Mouse (Mus musculus): ENCODE results near the gene Bcar3.

Bcar3 gene

DNA sequence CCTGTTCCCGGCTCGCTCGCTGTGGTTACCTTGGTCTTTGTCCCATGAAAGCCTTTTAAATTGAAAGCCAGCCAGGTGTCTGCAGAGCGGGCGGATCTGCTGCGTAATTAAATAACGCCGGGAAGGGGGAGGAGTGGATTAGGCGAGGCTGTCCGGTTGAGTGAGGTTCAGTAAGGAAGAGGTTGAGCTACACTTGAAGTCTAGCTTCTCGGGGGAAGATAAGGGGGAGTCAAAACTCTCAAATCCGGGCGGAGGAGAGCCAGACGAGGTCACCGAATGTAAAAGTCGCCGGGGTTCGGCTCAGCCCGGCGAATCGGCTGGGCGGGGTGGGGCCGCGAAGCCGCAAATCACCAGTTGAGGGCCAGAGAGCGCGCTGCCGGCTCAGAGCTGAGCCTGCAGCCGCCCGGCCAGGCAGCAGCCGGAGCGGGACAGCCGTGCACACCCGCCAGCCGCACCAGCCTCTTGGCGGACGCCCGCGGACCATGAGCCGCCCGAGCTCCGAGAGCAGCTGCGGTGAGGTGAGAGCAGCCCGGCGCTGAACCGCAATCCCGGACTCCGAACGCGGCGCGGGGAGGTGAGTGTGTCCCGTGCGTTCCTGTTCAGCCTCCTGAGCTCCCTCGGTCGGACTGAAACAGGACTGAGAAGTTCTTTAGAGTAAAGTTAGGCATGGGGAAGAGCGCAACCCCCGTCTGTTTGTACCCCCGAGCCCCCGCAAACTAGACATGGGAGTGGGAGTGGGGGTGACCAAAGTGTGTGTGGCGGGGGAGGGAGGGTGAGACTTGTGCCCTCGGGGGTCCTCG lies 125.9 kb downstream of the Bcar3 start:
- peak; percentile 54 for DNase-seq (ENCODE audit: low spot score)

GRCm38 (mm10) chr3:122420410-122420774 lies 126.5 kb downstream of the Bcar3 start:
- no peak for DNase-seq (ENCODE audit: low spot score)

- DNase-seq (ENCODE audit: low spot score), result no peak
These were observed 127.2 kb downstream of the Bcar3 start for GRCm38 (mm10) chr3:122421042-122421702.

DNA sequence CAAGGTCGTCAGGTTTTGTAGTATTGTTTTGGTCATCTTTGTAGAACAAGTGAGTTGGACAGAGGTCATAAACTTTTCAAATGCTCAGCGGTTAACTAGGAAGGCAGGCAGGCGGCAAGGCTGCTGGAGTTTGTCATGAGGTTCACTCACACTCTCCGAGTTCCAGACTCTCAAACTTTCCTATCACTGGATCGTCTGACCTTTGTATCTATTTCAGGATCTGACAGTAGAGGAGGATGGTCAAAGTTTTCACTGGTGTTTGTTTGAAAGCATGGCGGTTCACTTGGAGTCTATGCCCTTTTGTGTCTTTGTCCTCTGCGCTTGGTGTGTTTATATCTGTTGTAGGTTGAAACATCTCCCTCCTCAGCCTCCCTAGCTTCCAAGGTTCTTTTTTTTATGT lies 127.9 kb downstream of the Bcar3 start:
- no peak for DNase-seq (ENCODE audit: low spot score)

GRCm38 (mm10) chr3:122422276-122422675 lies 128.3 kb downstream of the Bcar3 start:
- DNase-seq (ENCODE audit: low spot score), result no peak

DNA sequence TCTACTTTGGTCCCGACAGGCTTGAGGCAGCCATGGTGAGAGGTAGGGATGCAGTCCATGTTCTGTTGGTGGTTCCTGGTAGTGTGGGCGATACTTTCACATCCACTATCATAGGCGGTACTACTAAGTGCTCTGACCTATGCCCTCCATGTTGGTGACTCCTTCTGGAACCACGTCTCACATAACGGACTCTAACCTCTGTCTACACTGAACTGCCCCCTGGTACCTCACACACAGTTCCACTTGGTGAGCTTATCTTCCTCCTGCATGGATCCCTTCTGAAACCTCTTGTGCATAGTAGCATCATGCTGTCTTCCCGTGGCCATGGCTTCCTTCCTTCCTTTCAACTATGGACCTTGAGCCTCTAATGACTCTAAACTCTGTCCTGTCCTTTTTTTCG lies 129.7 kb downstream of the Bcar3 start:
- no peak for DNase-seq (ENCODE audit: low spot score)

- DNase-seq (ENCODE audit: low spot score), result no peak
These were observed 134.4 kb downstream of the Bcar3 start for GRCm38 (mm10) chr3:122428325-122428821.

GRCm38 (mm10) chr3:122430780-122431497 lies 137.0 kb downstream of the Bcar3 start:
- no peak for DNase-seq (ENCODE audit: low spot score)

GRCm38 (mm10) chr3:122432811-122433406 lies 139.0 kb downstream of the Bcar3 start:
- DNase-seq (ENCODE audit: low spot score), result no peak

GRCm38 (mm10) chr3:122433975-122434626 lies 140.2 kb downstream of the Bcar3 start:
- DNase-seq (ENCODE audit: low spot score), result no peak

DNA sequence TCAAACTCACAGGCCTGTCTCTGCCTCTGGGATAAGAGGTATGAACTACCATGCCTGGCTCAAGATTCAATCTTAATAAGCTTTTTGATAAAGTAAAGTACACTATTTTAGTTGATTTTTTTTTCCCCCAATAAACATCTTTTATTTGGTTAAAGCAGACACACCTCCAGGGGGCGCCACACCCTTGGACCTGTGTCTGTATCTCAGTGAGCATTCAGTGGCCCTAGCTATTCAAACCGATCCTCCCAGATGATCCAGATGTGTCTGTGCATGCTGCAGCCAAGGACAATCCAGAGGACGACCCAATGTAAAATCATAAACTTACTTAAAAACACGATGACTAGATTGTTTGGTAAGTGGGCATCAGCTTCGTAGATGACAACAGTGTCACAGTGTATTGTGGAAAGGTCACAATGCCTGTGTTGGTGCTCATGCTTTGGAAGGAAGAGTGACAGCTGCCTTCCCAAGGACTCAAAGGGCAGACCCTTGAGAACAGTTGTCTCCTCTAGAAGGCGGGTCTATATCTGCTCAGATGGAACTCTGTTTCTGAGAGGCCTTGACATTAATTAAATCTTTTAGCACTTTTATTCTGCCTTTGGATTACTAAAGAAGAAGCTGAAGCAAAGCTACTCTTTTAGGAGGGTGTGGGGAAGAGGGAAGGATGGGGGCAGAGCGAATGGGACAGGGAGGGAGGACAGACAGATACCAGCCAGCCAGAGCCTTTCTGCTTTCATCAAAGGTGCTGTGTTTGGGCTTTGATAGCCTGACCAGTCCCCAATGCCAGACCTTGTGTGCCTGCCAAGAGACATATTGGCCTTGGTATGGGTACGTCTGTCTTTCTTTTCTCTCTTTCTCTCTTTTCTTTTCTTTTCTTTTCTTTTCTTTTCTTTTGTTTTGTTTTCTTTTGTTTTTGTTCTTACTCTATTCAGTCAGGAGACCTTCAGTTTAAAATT lies 141.3 kb downstream of the Bcar3 start:
- DNase-seq (ENCODE audit: low spot score), result no peak

- DNase-seq (ENCODE audit: low spot score), result no peak
These were observed 144.3 kb downstream of the Bcar3 start for GRCm38 (mm10) chr3:122438143-122438825.

DNA sequence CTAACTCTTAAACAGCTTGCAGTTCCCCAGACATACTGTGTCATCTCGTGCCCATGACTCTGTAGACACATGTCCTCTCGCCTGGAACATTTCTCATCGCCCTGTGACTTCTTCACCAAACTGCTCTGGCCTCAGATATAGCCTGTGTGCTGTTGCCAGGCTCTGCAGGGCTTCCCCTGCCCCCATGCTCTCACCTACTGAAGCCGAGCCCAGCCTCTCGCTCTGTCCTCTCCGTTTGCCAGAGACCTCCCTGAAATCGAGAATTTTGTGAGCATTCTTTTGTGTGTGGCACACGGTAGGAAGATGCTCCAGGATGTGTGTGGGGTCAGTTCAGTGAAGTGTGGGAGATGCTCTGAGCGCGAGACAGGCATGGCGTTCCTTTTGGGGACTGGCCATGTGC lies 151.8 kb downstream of the Bcar3 start:
- DNase-seq (ENCODE audit: low spot score), result no peak

DNA sequence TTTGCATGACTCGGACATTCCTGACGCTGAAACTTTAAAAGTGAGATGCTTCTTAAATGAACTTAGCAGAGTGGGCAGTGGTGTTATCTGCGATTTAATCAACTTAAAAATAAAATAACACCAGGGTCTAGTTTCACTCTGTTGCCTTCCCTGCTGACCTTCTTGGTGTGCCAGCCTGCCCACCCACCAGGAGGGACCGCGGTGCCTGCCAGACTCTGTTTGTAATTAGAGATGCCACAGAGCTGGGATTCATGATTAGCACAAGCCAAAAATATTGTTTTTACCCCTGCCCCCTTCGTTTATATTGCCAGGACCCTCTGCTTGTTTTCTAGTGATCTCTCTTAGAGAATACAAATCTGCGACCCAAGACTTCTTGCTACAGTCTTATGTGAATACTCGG lies 152.7 kb downstream of the Bcar3 start:
- no peak for DNase-seq (ENCODE audit: low spot score)

GRCm38 (mm10) chr3:122448196-122448595 lies 154.3 kb downstream of the Bcar3 start:
- no peak for DNase-seq (ENCODE audit: low spot score)

DNA sequence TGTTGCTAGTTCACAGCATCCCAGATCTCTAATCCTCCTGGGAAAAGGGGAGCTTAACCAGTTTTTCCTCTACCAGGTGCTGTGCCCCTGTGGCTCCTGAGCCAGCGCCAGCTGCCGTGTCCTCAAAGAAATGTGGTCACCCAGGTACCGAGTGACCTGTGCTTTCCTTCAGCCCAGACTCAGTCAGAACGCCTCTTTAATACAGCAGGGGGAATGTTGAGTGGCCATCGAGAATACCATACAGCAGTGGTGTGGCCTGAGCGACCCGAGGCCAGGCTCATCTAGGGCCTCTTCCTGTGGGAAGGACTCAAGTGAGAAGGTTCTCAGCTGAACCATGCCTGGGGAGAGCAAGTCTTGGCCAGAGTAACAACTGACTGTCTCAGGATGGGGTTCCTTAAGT lies 156.1 kb downstream of the Bcar3 start:
- no peak for DNase-seq (ENCODE audit: low spot score)

DNA sequence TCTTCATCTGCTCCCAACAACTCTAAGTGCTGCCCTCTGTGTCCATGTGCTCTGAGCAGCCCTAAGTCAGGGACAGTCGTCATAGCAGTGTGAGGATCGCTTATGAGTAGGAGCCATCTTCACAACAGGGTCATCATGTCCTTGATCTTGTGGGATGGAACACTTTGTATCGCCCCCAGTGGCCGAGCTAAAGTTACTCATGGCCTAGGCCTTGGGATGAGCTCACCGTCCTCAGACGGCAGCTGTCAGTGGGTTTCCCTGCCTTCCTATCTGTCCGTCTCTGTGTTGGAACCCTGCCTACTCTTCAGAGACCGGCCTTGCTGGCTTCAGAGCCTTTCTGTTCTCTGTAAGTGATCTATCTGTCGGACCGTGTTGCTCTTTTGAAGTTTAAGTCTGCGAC lies 159.9 kb downstream of the Bcar3 start:
- no peak for DNase-seq (ENCODE audit: low spot score)

DNA sequence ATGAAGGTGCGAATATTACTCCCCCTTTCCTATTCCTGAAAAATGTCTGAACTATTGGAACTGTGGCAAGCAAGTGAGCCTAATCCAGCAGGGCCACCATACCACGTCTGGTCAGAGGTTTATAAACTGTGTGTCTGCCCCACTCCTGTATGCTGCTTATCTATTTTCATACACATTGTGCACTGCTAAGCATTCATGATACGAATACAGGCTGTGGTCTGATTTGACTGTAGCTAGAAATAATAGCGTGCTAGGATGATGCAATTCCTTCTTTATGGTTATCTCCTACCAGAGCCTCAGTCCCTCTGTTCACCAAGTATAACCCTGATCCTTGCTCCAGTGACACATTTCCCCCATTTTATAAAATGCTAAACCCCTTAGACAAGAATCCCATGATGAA lies 162.2 kb downstream of the Bcar3 start:
- DNase-seq (ENCODE audit: low spot score), result no peak

DNA sequence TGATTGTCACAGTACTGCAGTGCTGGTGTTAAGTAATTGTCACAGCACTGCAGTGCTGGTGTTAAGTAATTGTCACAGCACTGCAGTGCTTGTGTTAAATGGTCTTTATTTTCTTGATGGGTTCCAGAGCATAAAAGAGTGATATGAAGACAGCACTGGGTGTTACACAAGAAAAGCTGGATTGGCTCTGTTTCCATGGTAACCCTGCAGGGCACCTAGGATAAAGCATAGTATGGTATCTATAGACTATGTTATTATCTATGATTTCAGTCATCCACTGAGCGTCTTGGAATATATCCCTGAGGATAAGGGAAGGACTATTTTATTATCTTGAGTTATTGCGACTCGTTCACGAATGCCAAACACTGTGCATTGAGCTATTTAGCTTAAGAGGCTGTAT lies 162.9 kb downstream of the Bcar3 start:
- no peak for DNase-seq (ENCODE audit: low spot score)

DNA sequence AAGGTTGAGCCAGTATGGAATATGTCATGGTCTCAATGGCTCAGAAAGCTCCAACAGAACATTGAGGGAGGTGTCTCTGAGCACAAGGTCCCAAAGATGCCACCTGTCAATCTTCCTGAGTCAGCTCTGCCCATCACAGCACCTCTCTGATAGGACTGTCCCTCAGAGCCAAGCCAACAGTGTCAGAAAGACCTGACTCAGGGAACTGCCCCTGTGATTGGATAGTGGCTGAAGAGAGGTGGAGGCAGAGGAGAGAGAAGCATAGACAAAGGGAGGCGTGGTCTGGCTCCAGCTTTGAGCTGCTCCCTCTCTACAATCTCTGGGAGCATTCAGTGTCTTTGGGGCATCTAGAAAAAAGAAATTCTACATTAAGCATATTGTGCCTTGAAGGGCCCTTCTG lies 163.8 kb downstream of the Bcar3 start:
- DNase-seq (ENCODE audit: low spot score), result no peak

Measured in spleen, adult 12 weeks (tissue).